Mouse (Mus musculus) kidney, adult 9 months (tissue): ENCODE data around the gene Tor1b.
A peak's percentile ranks its signal among the peaks of the same experiment; 100 is the strongest.

Experiments
- DNase-seq: peaks from one replicate; pipeline ENCODE4 v3.0.0; 2022

Gene Tor1b

DNA sequence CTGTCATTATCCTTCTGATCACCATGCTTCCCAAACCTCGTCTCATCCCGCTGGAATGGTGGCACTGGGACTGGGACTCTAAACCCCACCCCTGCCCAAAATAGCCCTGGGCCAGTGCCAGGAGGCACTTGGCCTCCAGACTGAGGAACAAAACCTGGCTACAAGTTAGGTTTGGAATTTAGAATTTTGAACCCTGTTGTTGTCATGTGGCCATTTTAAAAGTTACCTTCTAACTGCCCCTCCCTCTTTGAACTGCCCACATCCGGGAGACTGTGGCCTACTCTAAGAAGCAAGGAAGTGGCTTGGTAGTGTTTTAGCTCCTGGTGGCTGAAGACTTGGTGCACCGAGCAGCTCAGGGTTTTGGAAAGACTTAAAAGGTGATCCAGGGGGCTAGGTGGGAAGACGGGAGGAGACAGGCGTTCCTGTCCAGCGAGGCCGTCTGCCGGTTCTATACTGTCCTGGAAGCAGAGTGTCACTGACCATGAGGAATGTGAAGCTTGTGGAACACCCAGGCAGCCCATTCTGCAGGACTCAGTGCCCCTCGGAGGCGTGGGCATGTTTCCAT, 42.8 kb downstream of the Tor1b start:
- DNase-seq: peak; percentile 86

DNA sequence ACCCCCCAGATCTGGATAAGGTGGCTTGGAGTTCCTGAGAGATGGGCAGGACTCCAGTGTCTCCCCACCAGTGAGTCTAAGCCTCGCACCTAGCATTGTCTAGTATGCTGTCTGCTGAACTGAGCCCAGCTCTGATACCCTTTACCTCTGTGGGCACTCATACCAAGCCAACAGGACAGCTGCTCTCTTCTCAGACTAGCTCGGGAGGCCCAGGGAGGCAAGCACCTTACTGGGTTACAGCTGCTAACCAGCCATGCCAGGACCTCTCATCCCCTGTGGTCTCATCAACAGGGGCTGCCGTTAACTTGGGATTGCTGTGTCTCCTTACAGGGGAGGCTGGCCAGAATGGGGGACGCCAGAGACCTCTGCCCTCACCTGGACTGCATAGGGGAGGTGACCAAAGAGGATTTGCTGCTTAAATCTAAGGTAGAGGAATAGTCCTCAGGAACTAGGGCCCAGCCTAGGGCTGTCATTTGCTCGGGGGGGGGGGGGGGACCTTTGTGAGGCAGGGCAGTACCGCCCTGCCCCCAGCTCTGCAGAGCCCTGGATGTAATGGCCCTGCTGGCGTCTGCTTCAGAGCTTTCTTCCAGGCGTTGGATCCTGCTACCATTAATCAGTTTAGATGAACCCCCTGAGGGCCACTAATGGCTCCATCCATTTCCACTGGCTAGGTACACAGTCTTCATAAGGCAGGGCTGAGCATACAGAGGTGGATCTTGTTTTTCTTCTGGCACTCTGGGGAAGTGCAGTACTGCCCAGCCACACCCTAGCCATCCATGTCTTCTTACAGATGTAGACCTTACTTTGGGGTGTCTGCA, 45.9 kb downstream of the Tor1b start:
- DNase-seq: no peak

DNA sequence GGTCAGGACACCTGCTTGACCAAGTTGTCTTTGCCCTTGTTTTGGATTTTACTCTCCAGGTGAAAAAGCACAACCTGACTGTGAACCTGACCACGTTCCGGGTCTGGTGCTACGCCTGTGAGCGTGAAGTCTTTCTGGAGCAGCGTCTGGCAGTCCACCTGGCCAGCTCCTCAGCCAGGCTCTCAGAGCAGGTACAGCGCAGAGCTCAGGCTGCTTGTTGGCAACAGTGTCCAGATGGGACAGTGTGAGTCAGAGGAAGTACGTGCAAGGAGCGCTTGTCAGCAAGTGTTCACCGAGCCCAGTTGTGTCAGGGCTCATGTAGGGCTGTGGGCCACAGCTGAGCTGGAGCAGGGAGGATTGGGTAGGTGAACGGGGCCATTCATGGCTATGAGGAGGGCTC, 50.1 kb downstream of the Tor1b start:
- no peak for DNase-seq

DNA sequence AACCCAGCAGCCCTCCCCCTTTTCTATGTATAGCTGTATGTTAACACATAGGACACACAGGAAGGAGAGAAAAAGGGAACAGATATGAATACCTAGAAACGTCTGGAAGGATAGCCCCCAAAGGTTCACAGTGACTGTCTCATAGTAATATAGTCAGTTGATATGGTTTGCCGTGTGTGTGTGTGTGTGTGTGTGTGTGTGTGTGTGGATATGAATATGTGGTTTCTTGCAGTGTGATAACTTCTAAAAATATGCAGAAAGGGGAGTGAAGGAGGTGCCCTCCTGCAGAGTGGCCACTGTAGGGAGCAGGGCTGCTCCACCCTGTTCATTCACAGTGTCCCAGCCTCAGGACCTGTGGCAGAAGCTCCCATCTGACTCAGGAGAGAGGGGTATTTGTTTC, 52.7 kb downstream of the Tor1b start:
- DNase-seq: no peak

DNA sequence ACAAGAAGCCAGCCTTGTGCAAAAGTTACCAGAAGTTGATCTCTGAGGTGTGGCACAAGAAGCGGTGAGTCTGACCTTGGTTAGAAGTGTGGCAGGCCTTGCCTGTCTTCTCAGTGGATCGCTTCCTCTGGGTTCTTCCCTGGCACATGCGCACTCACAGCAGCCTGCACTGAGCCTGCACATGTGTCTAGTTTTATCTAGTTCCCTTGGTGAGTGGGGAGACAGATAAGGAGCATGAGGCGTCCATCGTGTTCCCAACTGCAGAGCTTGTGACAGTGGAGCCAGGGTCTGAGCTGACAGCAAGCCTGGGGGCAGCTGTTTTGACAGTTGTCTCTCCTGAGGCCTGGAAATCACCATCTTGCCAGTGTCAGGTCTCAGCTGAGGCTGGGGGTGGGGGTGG, 53.7 kb downstream of the Tor1b start:
- no peak for DNase-seq

DNA sequence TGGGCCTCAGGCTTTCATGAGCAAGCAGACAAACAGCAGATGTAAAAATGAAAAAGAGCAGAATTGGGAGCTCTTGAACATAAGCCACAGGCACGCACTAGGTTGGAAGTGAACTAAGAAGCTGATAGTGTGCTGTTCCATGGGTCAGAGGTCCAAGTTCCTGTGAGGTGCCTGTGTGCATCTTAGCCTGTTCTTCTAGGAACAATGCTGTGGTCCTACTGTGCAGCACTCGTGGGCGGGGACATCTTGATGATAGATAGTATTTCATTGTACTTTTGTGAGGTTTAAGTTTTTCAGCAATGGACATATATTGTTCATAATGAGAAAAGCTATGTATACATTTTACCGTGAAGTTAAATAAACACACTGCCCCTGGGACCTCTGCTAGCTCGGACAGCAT, 54.4 kb downstream of the Tor1b start:
- no peak for DNase-seq
